Mouse (Mus musculus) neural tube, embryonic 12.5 days (tissue): ENCODE results near the gene Elf5. TPM values are rescaled to one million over a fixed set of nuclear protein-coding genes. Genes with fewer than 3 reads are reported as not detected.

Experiments used
- ATAC-seq: fragments of 200-750 bp; cut with Nextera tagmentation; 2 replicates; pipeline ENCODE4 v1.8.0; 2017; ENCODE audit warnings: low read depth, mild to moderate bottlenecking, moderate TSS enrichment, moderate library complexity; ENCODE audit not compliant: low FRiP score
- H3K27ac ChIP-seq: fragments of 300-500 bp; sonication (generic); 2 replicates; pipeline ENCODE4 v1.5.1; 2016
- H3K27me3 ChIP-seq: fragments of 300-500 bp; sonication (generic); replicated peaks from 2 replicates; pipeline ENCODE4 v1.6.1; 2016; ENCODE audit warnings: mild to moderate bottlenecking
- H3K36me3 ChIP-seq: fragments of 300-500 bp; sonication (generic); 2 replicates; pipeline ENCODE4 v1.6.1; 2016; ENCODE audit warnings: mild to moderate bottlenecking
- H3K4me1 ChIP-seq: fragments of 300-500 bp; sonication (generic); 2 replicates; pipeline ENCODE4 v1.6.1; 2016
- H3K4me2 ChIP-seq: fragments of 300-500 bp; sonication (generic); replicated peaks from 2 replicates; pipeline ENCODE4 v1.6.1; 2016; ENCODE audit warnings: mild to moderate bottlenecking
- H3K4me3 ChIP-seq: fragments of 300-500 bp; sonication (generic); 2 replicates; pipeline ENCODE4 v1.5.1; 2016
- H3K9ac ChIP-seq: fragments of 300-500 bp; sonication (generic); 2 replicates; pipeline ENCODE4 v1.6.1; 2016; ENCODE audit warnings: mild to moderate bottlenecking
- H3K9me3 ChIP-seq: fragments of 300-500 bp; sonication (generic); 2 replicates; pipeline ENCODE4 v1.6.1; 2016; ENCODE audit warnings: mild to moderate bottlenecking
- whole genome bisulfite sequencing: fragments of 180-500 bp; shearing (Covaris S2); methylation state at CpG from one replicate; pipeline ENCODE4 v1.1.7; 2016; 5-methylcytosine and 5-hydroxymethylcytosine counted together
- polyA plus RNA-seq: library from polyadenylated mRNA; unstranded; fragments of >200 nt; fragmentation: Nextera tagmentation; extraction: Ambion mirVana; gene quantifications from 2 replicates; pipeline ENCODE4 v1.2.1, GENCODE M21; 2016

Elf5 gene
- polyA plus RNA-seq, 1 experiment from 2014 or later = not detected

DNA sequence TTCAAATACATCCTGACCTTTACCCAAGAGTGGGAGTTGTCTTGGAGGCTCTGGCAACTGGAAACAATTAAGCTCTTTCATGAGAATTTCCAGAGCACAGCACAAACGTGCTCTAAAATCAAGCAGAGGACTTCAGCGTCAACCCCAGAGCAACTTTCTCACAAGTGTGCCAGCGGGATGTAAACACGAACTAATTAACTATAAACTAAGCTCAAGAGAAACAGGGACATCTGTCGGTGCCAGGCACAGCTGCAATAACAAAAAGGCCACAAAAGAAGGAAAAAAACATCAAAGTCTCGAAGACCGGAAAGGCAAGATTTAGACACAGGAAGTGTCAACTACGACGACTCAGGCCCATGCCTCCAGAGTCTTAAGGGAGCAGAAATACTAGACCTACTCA lies 50.3 kb downstream of the Elf5 start:
- H3K9ac ChIP-seq = no peak overlapping the region
- no peak overlapping the region for H3K4me3 ChIP-seq
- no peaks in the 10 kb centered on the region for H3K27me3 ChIP-seq
- H3K36me3 ChIP-seq = peaks cover 74% of the 10 kb centered on the region
- ATAC-seq = no peak
- H3K4me2 ChIP-seq = no peak overlapping the region
- no peaks in the 10 kb centered on the region for H3K4me1 ChIP-seq
- no peaks in the 10 kb centered on the region for H3K9me3 ChIP-seq
- 54% methylated on average over 9 of the region's 9 CpGs for WGBS
- H3K27ac ChIP-seq = no peak overlapping the region

DNA sequence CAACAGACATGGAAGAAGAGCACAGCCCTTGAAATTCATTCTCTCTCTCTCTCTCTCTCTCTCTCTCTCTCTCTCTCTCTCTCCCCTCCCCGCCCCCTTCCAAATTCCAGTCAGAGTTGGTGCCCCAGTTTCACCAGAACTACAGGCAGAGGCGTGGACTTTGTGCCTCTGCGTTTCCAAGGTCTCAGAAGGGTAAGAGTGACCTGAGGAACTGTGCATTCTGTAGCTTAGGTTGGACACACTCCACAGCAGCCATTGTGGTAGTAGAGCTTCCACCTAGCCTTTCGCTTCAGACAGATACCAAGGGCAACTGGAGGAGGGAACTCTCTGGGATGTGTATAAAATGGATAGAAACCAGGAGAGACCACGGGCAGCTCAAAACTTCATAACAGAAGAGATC lies 51.3 kb downstream of the Elf5 start:
- Histone ChIP-seq H3K4me2 (no peak overlapping the region), H3K9ac (no peak overlapping the region), H3K27ac (no peak overlapping the region), H3K36me3 (peaks cover 77% of the 10 kb centered on the region), H3K4me3 (no peak overlapping the region), H3K4me1 (no peaks in the 10 kb centered on the region), H3K9me3 (no peaks in the 10 kb centered on the region), H3K27me3 (no peaks in the 10 kb centered on the region)
- no peak for ATAC-seq
- WGBS = 94% methylated on average over 5 of the region's 5 CpGs

DNA sequence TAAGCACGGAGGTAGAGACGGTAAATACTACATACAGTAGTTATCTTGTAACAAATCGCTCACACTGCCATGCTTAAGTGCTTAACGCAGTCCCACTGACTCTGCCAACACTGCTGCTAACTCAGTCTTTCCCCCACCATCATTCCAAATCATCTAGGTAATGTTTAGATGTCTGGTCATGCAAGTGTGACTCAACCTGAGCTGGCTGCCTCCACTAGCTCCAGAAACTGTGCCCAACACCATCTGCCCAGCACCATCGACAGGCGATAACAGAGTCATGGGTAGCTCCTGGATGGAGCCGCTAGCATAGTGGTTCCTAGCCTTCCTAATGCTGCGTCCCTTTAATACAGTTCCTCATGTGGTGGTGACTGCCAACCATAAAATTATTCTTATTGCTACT lies 53.0 kb downstream of the Elf5 start:
- no peaks in the 10 kb centered on the region for H3K4me1 ChIP-seq
- peaks cover 67% of the 10 kb centered on the region for H3K36me3 ChIP-seq
- no peak overlapping the region for H3K4me3 ChIP-seq
- WGBS = 97% methylated on average over 8 of the region's 8 CpGs
- no peak overlapping the region for H3K4me2 ChIP-seq
- no peaks in the 10 kb centered on the region for H3K27me3 ChIP-seq
- ATAC-seq = no peak
- no peaks in the 10 kb centered on the region for H3K9me3 ChIP-seq
- H3K27ac ChIP-seq = no peak overlapping the region
- H3K9ac ChIP-seq = no peak overlapping the region

- Histone ChIP-seq H3K36me3 (peaks cover 67% of the 10 kb centered on the region), H3K4me1 (no peaks in the 10 kb centered on the region), H3K9me3 (no peaks in the 10 kb centered on the region), H3K27me3 (no peaks in the 10 kb centered on the region), H3K27ac (no peak overlapping the region), H3K4me2 (no peak overlapping the region), H3K4me3 (no peak overlapping the region), H3K9ac (no peak overlapping the region)
- whole genome bisulfite sequencing = 94% methylated on average over 11 of the region's 11 CpGs
- ATAC-seq = no peak
Measured at GRCm38 (mm10) chr2:103465429-103465828, 53.9 kb downstream of the Elf5 start.

- no peak overlapping the region for H3K27ac ChIP-seq
- H3K4me1 ChIP-seq = no peaks in the 10 kb centered on the region
- peaks cover 68% of the 10 kb centered on the region for H3K36me3 ChIP-seq
- no peak overlapping the region for H3K4me3 ChIP-seq
- H3K9me3 ChIP-seq = no peaks in the 10 kb centered on the region
- no peak overlapping the region for H3K4me2 ChIP-seq
- H3K27me3 ChIP-seq = no peaks in the 10 kb centered on the region
- no peak overlapping the region for H3K9ac ChIP-seq
- whole genome bisulfite sequencing = 86% methylated on average over 3 of the region's 3 CpGs
- no peak for ATAC-seq
Measured at GRCm38 (mm10) chr2:103466272-103466671, 54.8 kb downstream of the Elf5 start.

DNA sequence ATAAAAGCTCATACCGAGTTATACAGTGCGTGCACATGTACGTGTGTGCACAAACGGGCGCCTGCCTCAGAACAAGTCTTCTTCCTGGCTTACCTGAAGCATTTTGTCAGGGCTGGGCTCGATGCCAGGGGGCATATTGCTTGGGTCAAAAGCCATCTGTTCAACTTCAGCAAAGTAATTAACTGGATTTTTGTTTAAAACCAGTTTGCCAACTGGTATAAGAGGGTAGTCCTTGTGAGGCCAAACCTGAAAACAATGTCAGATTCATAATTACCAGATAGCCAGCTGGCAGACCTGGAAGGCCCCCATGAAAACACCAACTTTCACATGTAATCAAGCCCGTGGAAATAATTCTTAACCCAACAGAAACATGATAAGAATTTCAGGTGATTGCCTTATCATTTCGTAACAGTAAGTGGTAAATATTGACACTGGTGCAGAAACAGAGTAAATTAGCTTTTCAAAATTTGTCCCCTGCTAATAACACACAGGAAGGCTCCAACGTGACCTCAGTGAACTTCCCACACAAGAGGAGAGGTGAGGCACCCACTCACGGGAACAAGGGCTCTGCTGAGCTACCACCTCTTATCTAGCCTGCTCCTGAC lies 55.6 kb downstream of the Elf5 start:
- no peak overlapping the region for H3K27ac ChIP-seq
- H3K4me3 ChIP-seq = no peak overlapping the region
- no peak for ATAC-seq
- peaks cover 71% of the 10 kb centered on the region for H3K36me3 ChIP-seq
- H3K9ac ChIP-seq = no peak overlapping the region
- H3K9me3 ChIP-seq = no peaks in the 10 kb centered on the region
- H3K4me2 ChIP-seq = no peak overlapping the region
- H3K27me3 ChIP-seq = no peaks in the 10 kb centered on the region
- 93% methylated on average over 10 of the region's 10 CpGs for WGBS
- H3K4me1 ChIP-seq = no peaks in the 10 kb centered on the region

GRCm38 (mm10) chr2:103473362-103473761 lies 61.9 kb downstream of the Elf5 start:
- H3K27me3 ChIP-seq = no peaks in the 10 kb centered on the region
- H3K9ac ChIP-seq = no peak overlapping the region
- ATAC-seq = no peak
- no peak overlapping the region for H3K27ac ChIP-seq
- WGBS = 98% methylated on average over 3 of the region's 3 CpGs
- H3K4me3 ChIP-seq = no peak overlapping the region
- no peaks in the 10 kb centered on the region for H3K9me3 ChIP-seq
- no peaks in the 10 kb centered on the region for H3K4me1 ChIP-seq
- H3K4me2 ChIP-seq = no peak overlapping the region
- H3K36me3 ChIP-seq = peaks cover 57% of the 10 kb centered on the region

- Histone ChIP-seq H3K4me1 (no peaks in the 10 kb centered on the region), H3K4me3 (no peak overlapping the region), H3K27me3 (no peaks in the 10 kb centered on the region), H3K9ac (no peak overlapping the region), H3K27ac (no peak overlapping the region), H3K4me2 (no peak overlapping the region), H3K36me3 (peaks cover 39% of the 10 kb centered on the region), H3K9me3 (no peaks in the 10 kb centered on the region)
- WGBS = 88% methylated on average over 2 of the region's 2 CpGs
- ATAC-seq = no peak
Measured at GRCm38 (mm10) chr2:103476180-103476579, 64.7 kb downstream of the Elf5 start.

DNA sequence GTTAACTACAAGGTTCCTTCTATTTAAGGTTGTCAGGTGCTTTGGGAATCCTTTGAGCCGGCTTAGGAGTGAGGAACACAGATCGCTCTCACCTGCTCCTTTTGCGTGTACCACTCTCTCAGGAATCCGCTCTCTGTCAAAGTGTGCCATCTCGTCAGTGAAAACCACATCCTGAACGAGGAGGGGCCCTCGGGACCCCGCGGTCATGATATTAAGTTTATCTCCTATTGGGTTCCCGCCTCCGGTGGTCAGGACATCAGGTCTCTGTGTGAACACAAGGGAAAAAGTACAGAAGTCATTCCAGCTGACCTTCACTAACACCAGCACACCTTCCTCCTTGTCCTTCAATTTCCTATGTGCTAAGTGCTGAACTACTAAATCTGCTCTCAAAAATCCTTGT lies 65.2 kb downstream of the Elf5 start:
- Histone ChIP-seq H3K36me3 (peaks cover 34% of the 10 kb centered on the region), H3K27me3 (no peaks in the 10 kb centered on the region), H3K4me3 (no peak overlapping the region), H3K9me3 (no peaks in the 10 kb centered on the region), H3K27ac (no peak overlapping the region), H3K4me2 (no peak overlapping the region), H3K9ac (no peak overlapping the region), H3K4me1 (no peaks in the 10 kb centered on the region)
- 89% methylated on average over 11 of the region's 11 CpGs for WGBS
- ATAC-seq = no peak

GRCm38 (mm10) chr2:103477456-103477855 lies 66.0 kb downstream of the Elf5 start:
- no peak for ATAC-seq
- Histone ChIP-seq H3K9ac (no peak overlapping the region), H3K27ac (no peak overlapping the region), H3K4me2 (no peak overlapping the region), H3K4me3 (no peak overlapping the region), H3K36me3 (peaks cover 32% of the 10 kb centered on the region), H3K4me1 (no peaks in the 10 kb centered on the region), H3K27me3 (no peaks in the 10 kb centered on the region), H3K9me3 (no peaks in the 10 kb centered on the region)
- 80% methylated on average over 4 of the region's 4 CpGs for WGBS

DNA sequence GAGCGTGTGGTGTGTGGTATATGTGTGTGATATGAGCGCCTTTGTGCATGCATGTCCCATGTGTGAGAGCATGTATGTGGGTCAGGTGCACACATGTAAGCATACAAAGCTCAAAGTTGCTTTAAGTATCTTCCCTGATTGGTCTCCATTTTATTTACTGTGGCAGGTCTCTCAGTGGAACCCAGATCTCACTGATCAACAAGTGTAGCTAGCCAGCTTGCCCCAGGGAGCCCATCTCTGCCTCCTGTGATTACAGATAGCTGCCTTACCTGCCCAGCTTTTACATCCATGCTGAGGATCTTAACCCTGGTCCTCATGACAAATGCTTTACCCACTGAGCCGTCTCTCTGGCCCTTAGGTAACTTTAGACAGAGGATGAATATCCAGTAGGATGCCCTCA lies 66.8 kb downstream of the Elf5 start:
- no peak overlapping the region for H3K4me3 ChIP-seq
- ATAC-seq = no peak
- no peak overlapping the region for H3K4me2 ChIP-seq
- peaks cover 23% of the 10 kb centered on the region for H3K36me3 ChIP-seq
- WGBS = 98% methylated on average over 3 of the region's 3 CpGs
- no peak overlapping the region for H3K27ac ChIP-seq
- no peaks in the 10 kb centered on the region for H3K9me3 ChIP-seq
- peaks cover 6% of the 10 kb centered on the region; the same call in 1 of the 2 replicates for H3K4me1 ChIP-seq
- H3K9ac ChIP-seq = no peak overlapping the region
- H3K27me3 ChIP-seq = no peaks in the 10 kb centered on the region

DNA sequence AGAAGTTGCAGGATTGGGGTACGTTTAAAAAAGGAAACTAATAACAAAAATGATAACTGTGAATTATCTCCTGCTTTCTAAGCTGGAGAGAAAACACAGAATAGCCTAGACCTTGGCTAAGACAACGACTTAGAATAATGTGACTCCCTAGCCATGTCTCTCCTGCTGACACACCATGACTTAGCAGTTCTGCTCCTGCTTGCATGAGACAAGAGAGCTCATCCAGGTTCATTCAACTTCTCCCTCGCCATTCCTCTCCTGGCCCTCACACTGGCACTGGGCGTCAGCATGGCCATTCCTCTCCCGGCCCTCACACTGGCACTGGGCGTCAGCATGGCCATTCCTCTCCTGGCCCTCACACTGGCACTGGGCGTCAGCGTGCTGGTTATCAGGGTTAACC lies 68.8 kb downstream of the Elf5 start:
- no peak overlapping the region for H3K4me3 ChIP-seq
- H3K9me3 ChIP-seq = no peaks in the 10 kb centered on the region
- no peak for ATAC-seq
- H3K4me2 ChIP-seq = no peak overlapping the region
- no peak overlapping the region for H3K27ac ChIP-seq
- H3K9ac ChIP-seq = no peak overlapping the region
- no peaks in the 10 kb centered on the region for H3K27me3 ChIP-seq
- WGBS = 89% methylated on average over 8 of the region's 8 CpGs
- peaks cover 19% of the 10 kb centered on the region for H3K4me1 ChIP-seq
- H3K36me3 ChIP-seq = peaks cover 6% of the 10 kb centered on the region

GRCm38 (mm10) chr2:103480871-103481270 lies 69.4 kb downstream of the Elf5 start:
- WGBS = 97% methylated on average over 4 of the region's 4 CpGs
- Histone ChIP-seq H3K27me3 (no peaks in the 10 kb centered on the region), H3K4me1 (peaks cover 19% of the 10 kb centered on the region), H3K4me2 (no peak overlapping the region), H3K9me3 (no peaks in the 10 kb centered on the region), H3K4me3 (no peak overlapping the region), H3K36me3 (no peaks in the 10 kb centered on the region), H3K27ac (no peak overlapping the region), H3K9ac (no peak overlapping the region)
- ATAC-seq = no peak
